Mouse (Mus musculus) G1E (cell line): ENCODE results near the gene Rfxank.

ENCODE experiments used
- CTCF ChIP-seq: IDR thresholded peaks from 2 replicates; pipeline ENCODE4 v1.5.1; 2012; ENCODE audit warnings: low read depth, low read length, inconsistent platforms, mixed read lengths
- GATA1 ChIP-seq: IDR thresholded peaks from 2 replicates; pipeline ENCODE4 v1.6.1; 2012; ENCODE audit warnings: borderline replicate concordance, low read length, inconsistent platforms, mixed read lengths
- POLR2AphosphoS5 ChIP-seq: IDR thresholded peaks from 2 replicates; pipeline ENCODE4 v1.6.1; 2012; ENCODE audit warnings: low read depth, low read length, inconsistent platforms; ENCODE audit not compliant: insufficient replicate concordance
- TAL1 ChIP-seq: conservative IDR thresholded peaks from 2 replicates; pipeline ENCODE4 v1.6.1; 2012; ENCODE audit warnings: low read depth, low read length, inconsistent platforms, mixed read lengths

GRCm38 (mm10) chr8:70157240-70157800, 18.4 kb upstream of the Rfxank start:
- TF ChIP-seq CTCF (no peak), POLR2AphosphoS5 (no peak), GATA1 (no peak), TAL1 (no peak)
